Mouse (Mus musculus) liver, adult 2 months (tissue): ENCODE data around the gene Vps72. TPM values are rescaled to one million over a fixed set of nuclear protein-coding genes. Genes with fewer than 3 reads are reported as not detected.

Experiments used
- DNase-seq: peaks from one replicate; pipeline ENCODE4 v3.0.0-alpha.2; 2011; ENCODE audit warnings: low read depth, low spot score; ENCODE audit errors: extremely low read depth
- H3K27ac ChIP-seq: fragments of 200-500 bp; replicated peaks from 2 replicates; pipeline ENCODE4 v1.5.1; 2012; ENCODE audit warnings: low read depth, mild to moderate bottlenecking, control low read depth, inconsistent platforms, low read length; ENCODE audit not compliant: insufficient read depth
- H3K27me3 ChIP-seq: fragments of 200-500 bp; 2 replicates; pipeline ENCODE4 v1.6.1; 2012; ENCODE audit warnings: mild to moderate bottlenecking, moderate library complexity, low read length, inconsistent platforms; ENCODE audit not compliant: control insufficient read depth, insufficient read depth
- H3K36me3 ChIP-seq: fragments of 200-500 bp; 2 replicates; pipeline ENCODE4 v1.6.1; 2012; ENCODE audit warnings: low read length, inconsistent platforms; ENCODE audit not compliant: control insufficient read depth, insufficient read depth
- H3K4me1 ChIP-seq: fragments of 200-500 bp; 2 replicates; pipeline ENCODE4 v1.6.1; 2011; ENCODE audit warnings: low read length; ENCODE audit not compliant: control insufficient read depth, insufficient read depth
- H3K4me3 ChIP-seq: fragments of 200-500 bp; 2 replicates; pipeline ENCODE4 v1.5.1; 2011; ENCODE audit warnings: low read depth, mild to moderate bottlenecking, control low read depth, low read length, moderate library complexity; ENCODE audit not compliant: insufficient read depth
- H3K79me2 ChIP-seq: fragments of 200-500 bp; 2 replicates; pipeline ENCODE4 v1.6.1; 2012; ENCODE audit warnings: inconsistent platforms, mild to moderate bottlenecking, low read length, moderate library complexity; ENCODE audit not compliant: control insufficient read depth, insufficient read depth
- H3K9ac ChIP-seq: fragments of 200-500 bp; 2 replicates; pipeline ENCODE4 v1.6.1; 2012; ENCODE audit warnings: low read depth, mild to moderate bottlenecking, control low read depth, inconsistent platforms, low read length
- CTCF ChIP-seq: fragments of 200-500 bp; IDR thresholded peaks from 2 replicates; pipeline ENCODE4 v1.5.1; 2011; ENCODE audit warnings: low read depth, low read length, control low read depth
- POLR2A ChIP-seq: fragments of 200-500 bp; IDR thresholded peaks from 2 replicates; pipeline ENCODE4 v1.6.1; 2011; ENCODE audit warnings: low read length, control low read depth; ENCODE audit not compliant: insufficient read depth; ENCODE audit errors: extremely low read depth
- WGBS: fragments of 180-500 bp; shearing (Covaris S2); methylation state at CpG from one replicate; pipeline ENCODE4 v1.1.7; 2018; 5-methylcytosine and 5-hydroxymethylcytosine counted together
- polyA plus RNA-seq: library from polyadenylated mRNA; depleted of rRNA; stranded (reverse); fragments of >200 nt; gene quantifications from 2 replicates; pipeline ENCODE4 v1.2.3, GENCODE M21; 2012
- total RNA-seq: library from RNA; depleted of rRNA; stranded (reverse); fragments of >200 nt; gene quantifications from 2 replicates; pipeline ENCODE4 v1.2.3, GENCODE M21; 2014

The Vps72 gene
- total and polyA plus RNA-seq, 2 experiments: 9.9 to 27.4 TPM

GRCm38 (mm10) chr3:95159987-95160963 lies 49.5 kb downstream of the Vps72 start, which contains the start of gene Sema6c:
Sema6c (plus strand) TSS chr3:95160457.
- DNase-seq: peak; percentile 74
- under 1% methylated on average over 66 of the region's 66 CpGs for WGBS
- H3K4me3 ChIP-seq: peak within 1 kb of the TSS; percentile 63
- peaks cover 3% of the 10 kb centered on the region for H3K4me1 ChIP-seq
- no peak for TF ChIP-seq CTCF
- TF ChIP-seq POLR2A: 0 out of 2 replicates have a peak, but pooled peaks have one; percentile 5
- no peak within 1 kb of the TSS for H3K27ac ChIP-seq
- H3K79me2 ChIP-seq: no peaks in the 10 kb centered on the region
- H3K36me3 ChIP-seq: no peaks in the 10 kb centered on the region
- peaks cover 5% of the 10 kb centered on the region; the same call in 1 of the 2 replicates for H3K27me3 ChIP-seq
- peak within 1 kb of the TSS; percentile 46 for H3K9ac ChIP-seq

- TF ChIP-seq POLR2A (no peak), CTCF (no peak)
- no peak for DNase-seq
- Histone ChIP-seq H3K36me3 (no peaks in the 10 kb centered on the region), H3K4me3 (peak overlapping the region; percentile 63), H3K27ac (no peak overlapping the region), H3K9ac (peak overlapping the region; percentile 6; the same call in 1 of the 2 replicates), H3K79me2 (no peaks in the 10 kb centered on the region), H3K4me1 (peaks cover 3% of the 10 kb centered on the region), H3K27me3 (peaks cover 5% of the 10 kb centered on the region; the same call in 1 of the 2 replicates)
- WGBS: 9% methylated on average over 30 of the region's 30 CpGs
Observed at GRCm38 (mm10) chr3:95161041-95161551, 50.3 kb downstream of the Vps72 start.

GRCm38 (mm10) chr3:95161618-95162344 lies 51.0 kb downstream of the Vps72 start:
- H3K27me3 ChIP-seq: peaks cover 5% of the 10 kb centered on the region; the same call in 1 of the 2 replicates
- 0 out of 2 replicates have a peak overlapping the region, but pooled peaks have one; percentile 25 for H3K9ac ChIP-seq
- no peak for DNase-seq
- WGBS: 36% methylated on average over 9 of the region's 9 CpGs
- TF ChIP-seq POLR2A (no peak), CTCF (no peak)
- no peaks in the 10 kb centered on the region for H3K79me2 ChIP-seq
- no peak overlapping the region for H3K27ac ChIP-seq
- H3K4me3 ChIP-seq: peak overlapping the region; percentile 63
- no peaks in the 10 kb centered on the region for H3K36me3 ChIP-seq
- peaks cover 3% of the 10 kb centered on the region for H3K4me1 ChIP-seq

- H3K36me3 ChIP-seq: no peaks in the 10 kb centered on the region
- 52% methylated on average over 2 of the region's 2 CpGs for WGBS
- peaks cover 3% of the 10 kb centered on the region for H3K4me1 ChIP-seq
- no peak overlapping the region for H3K4me3 ChIP-seq
- no peak overlapping the region for H3K27ac ChIP-seq
- peaks cover 5% of the 10 kb centered on the region; the same call in 1 of the 2 replicates for H3K27me3 ChIP-seq
- no peak overlapping the region for H3K9ac ChIP-seq
- TF ChIP-seq CTCF (no peak), POLR2A (no peak)
- H3K79me2 ChIP-seq: no peaks in the 10 kb centered on the region
- DNase-seq: no peak
Observed at GRCm38 (mm10) chr3:95162345-95162628, 51.5 kb downstream of the Vps72 start.

- peaks cover 5% of the 10 kb centered on the region; the same call in 1 of the 2 replicates for H3K27me3 ChIP-seq
- no peak overlapping the region for H3K9ac ChIP-seq
- H3K79me2 ChIP-seq: no peaks in the 10 kb centered on the region
- H3K27ac ChIP-seq: peak overlapping the region; percentile 25; the same call in 1 of the 2 replicates
- peaks cover 3% of the 10 kb centered on the region for H3K4me1 ChIP-seq
- no peaks in the 10 kb centered on the region for H3K36me3 ChIP-seq
- peak; percentile 26 for DNase-seq
- H3K4me3 ChIP-seq: no peak overlapping the region
- 75% methylated on average over 11 of the region's 11 CpGs for WGBS
- no peak for TF ChIP-seq CTCF
- TF ChIP-seq POLR2A: no peak
Observed at GRCm38 (mm10) chr3:95163419-95164255, 52.8 kb downstream of the Vps72 start.
